Mouse (Mus musculus) B cell, adult 62 days (primary cell): Measurements from ENCODE around the gene Nepn. TPM values are rescaled to one million over a fixed set of nuclear protein-coding genes. Genes with fewer than 3 reads are reported as not detected.

Experiments
- total RNA-seq: library from RNA; stranded (reverse); gene quantifications from 4 replicates; pipeline ENCODE4 v1.2.4, GENCODE M21; 2023

Nepn gene
- not detected in 4 replicates for total RNA-seq

DNA sequence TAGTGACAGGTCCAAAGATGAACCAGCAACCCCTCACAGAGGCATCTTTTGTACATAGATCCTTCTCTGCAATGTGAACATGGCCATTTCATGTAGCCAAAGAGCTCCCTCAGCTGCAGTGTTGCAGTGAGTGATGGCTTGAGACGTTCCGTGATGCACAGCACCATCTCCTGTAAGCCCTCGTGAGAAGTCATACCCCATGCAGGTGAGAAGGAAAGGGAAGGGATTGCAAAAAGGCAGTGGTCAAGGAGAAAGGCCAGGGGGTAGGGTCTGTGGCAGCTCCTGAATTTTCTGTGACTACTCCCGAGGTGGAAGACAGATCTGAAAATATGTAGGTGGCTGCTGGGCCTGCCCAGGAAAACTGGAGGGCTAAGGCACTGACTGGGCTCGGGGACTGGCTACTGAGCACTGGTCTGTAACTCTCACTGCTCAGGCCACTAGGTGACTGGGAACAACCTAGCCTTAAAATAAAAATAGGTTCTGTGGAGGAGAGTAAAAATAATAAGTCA lies at the start of gene Nepn:
Gene Nepn (plus strand): TSS at position 51 of the 509 bp plus-strand sequence.

DNA sequence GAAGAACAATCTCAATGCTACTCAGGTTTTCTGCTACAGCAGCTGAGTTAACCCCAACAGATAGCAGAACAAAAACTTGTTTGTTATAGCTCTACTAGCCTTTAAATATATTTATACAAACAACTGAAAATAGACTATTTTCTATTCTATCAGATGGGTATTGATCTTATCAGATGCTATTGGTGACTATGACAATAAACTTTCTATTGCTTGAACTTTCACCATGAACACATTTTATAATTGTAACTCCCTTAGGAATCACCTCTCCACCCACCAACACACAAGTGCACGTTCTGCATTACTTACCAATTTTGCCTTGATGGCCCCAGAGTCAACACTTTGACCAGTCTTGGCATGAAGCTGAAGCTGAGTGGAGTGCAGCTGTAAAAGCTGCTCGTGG lies 30.3 kb upstream of the Nepn start, which contains the start of gene Gm26741:
Gene Gm26741 (plus strand): TSS at position 301 of the 400 bp plus-strand sequence.

DNA sequence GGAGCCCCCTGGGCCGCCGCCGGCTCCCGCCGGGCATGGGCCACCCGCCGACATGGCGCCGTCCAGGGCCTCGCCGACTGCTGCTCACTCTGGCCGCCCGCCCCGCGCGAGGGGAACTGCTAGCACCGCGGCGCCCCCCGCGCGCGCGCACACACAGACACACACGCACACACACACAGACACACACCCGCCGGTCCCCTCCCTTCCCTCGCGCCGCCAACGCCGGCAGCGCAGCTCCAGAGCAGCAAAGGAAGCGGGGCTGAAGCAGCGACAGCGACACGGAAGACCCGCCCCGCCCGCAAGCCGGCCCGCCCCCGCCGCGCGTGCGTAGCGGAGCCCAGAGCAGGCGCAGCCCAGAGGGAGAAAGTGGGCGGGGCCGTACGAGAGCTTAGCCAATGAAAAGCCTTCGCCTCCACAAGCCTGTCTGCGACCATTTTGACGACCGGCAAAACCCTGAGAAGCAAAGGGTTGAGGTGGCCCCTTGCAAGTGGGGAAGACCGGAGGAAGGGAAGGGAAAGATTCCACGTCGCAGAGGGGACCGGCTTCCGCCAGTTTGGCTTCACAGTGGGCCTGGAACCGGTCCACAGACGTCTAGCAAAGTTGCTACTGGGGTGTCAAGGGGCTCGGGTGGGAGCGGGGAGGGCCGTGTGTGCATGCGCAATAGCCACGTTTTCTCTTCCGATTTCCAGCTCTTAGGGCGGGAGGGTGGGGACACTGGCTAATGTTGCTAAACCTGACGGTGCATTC lies 6.8 kb upstream of the Nepn start, which contains the start of gene Gopc:
Gene Gopc (minus strand): TSS at position 280 of the 747 bp plus-strand sequence.

DNA sequence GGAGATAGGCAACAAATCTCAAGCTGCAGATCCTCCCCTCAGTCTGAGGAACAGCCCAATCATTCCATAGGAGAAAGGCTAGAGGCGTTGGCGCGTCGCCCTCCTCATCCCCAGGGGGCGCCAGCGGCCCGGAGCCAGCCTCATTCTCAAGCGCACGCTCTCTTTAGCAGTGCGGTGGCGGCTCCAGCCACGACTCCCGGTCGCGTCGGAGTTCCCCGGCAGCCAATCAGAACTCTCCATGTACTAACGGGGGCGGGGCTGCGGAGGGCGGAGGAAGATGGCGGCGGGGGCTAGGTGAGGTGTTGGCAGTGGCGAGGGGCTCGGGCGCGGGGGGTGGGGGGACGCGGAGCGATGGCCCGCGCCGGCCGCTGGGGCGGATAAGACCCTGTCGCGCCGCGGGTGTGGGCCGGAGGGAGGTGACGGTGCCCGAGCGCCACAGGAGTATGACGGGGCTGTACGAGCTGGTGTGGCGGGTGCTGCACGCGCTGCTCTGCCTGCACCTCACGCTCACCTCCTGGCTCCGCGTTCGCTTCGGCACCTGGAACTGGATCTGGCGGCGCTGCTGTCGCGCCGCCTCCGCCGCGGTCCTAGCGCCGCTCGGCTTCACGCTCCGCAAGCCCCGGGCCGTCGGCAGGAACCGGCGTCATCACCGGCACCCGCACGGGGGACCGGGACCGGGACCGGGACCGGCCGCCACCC lies 28.7 kb downstream of the Nepn start, which contains the start of gene Nus1:
Gene Nus1 (plus strand): TSS at position 249 of the 699 bp plus-strand sequence.

Other genes with a start within 250 kb of the Nepn start
- not detected in 4 replicates for gene Ros1, start 193.7 kb upstream of the Nepn start, total RNA-seq
- gene Dcbld1, start 155.4 kb upstream of the Nepn start, total RNA-seq = 3.6 to 4.5 TPM (median 4.4 TPM) in 4 replicates
- not detected in 4 replicates for gene Gm26741, start 30.2 kb upstream of the Nepn start, total RNA-seq
- 27.3 to 33.0 TPM (median 30.6 TPM) in 4 replicates for gene Gopc, start 6.8 kb upstream of the Nepn start, total RNA-seq
- 31.2 to 42.0 TPM (median 34.3 TPM) in 4 replicates for gene Nus1, start 28.6 kb downstream of the Nepn start, total RNA-seq